Mouse (Mus musculus) gastrocnemius, adult 18-20 months (tissue): ENCODE data around the gene AI413582. TPM values are rescaled to one million over a fixed set of nuclear protein-coding genes. Genes with fewer than 3 reads are reported as not detected.

Experiments used
- DNase-seq: peaks from one replicate; pipeline ENCODE4 v3.0.0; 2021; ENCODE audit warnings: low spot score
- total RNA-seq, 2 experiments: library from RNA; stranded (reverse); gene quantifications; 2 replicates each; pipeline ENCODE4 v1.2.3; 2021

The AI413582 gene
- total RNA-seq, 2 experiments from 2014 or later = 2.8 to 4.0 TPM

GRCm38 (mm10) chr17:27556315-27557011 lies 9.1 kb downstream of the AI413582 start, which contains the start of gene Hmga1:
TSS of gene Hmga1 (plus strand) at chr17:27556497.
- DNase-seq = peak; percentile 77

GRCm38 (mm10) chr17:27555512-27556172 lies 9.9 kb downstream of the AI413582 start:
- peak; percentile 43 for DNase-seq

- no peak for DNase-seq
Observed at GRCm38 (mm10) chr17:27555075-27555511, 10.5 kb downstream of the AI413582 start.

GRCm38 (mm10) chr17:27554062-27554960 lies 11.2 kb downstream of the AI413582 start:
- DNase-seq = no peak

- DNase-seq = peak; percentile 66
Observed at GRCm38 (mm10) chr17:27552215-27553201, 13.0 kb downstream of the AI413582 start.

- DNase-seq = no peak
Observed at GRCm38 (mm10) chr17:27551393-27551940, 14.1 kb downstream of the AI413582 start.

- DNase-seq = no peak
Observed at GRCm38 (mm10) chr17:27549234-27549633, 16.3 kb downstream of the AI413582 start.

- DNase-seq = peak; percentile 60
Observed at GRCm38 (mm10) chr17:27547253-27547868, 18.2 kb downstream of the AI413582 start.

GRCm38 (mm10) chr17:27546574-27547085 lies 18.9 kb downstream of the AI413582 start:
- DNase-seq = no peak

- no peak for DNase-seq
Observed at GRCm38 (mm10) chr17:27545991-27546390, 19.6 kb downstream of the AI413582 start.

- DNase-seq = no peak
Observed at GRCm38 (mm10) chr17:27544551-27544950, 21.0 kb downstream of the AI413582 start.

- DNase-seq = no peak
Observed at GRCm38 (mm10) chr17:27541984-27542383, 23.6 kb downstream of the AI413582 start.

GRCm38 (mm10) chr17:27541261-27541660 lies 24.3 kb downstream of the AI413582 start:
- DNase-seq = no peak

GRCm38 (mm10) chr17:27534718-27535117 lies 30.8 kb downstream of the AI413582 start:
- DNase-seq = peak; percentile 90

- DNase-seq = no peak
Observed at GRCm38 (mm10) chr17:27533354-27533753, 32.2 kb downstream of the AI413582 start.

- no peak for DNase-seq
Observed at GRCm38 (mm10) chr17:27532095-27532494, 33.5 kb downstream of the AI413582 start.

GRCm38 (mm10) chr17:27528767-27529166 lies 36.8 kb downstream of the AI413582 start:
- DNase-seq = no peak

- DNase-seq = no peak
Observed at GRCm38 (mm10) chr17:27528030-27528429, 37.5 kb downstream of the AI413582 start.

- no peak for DNase-seq
Observed at GRCm38 (mm10) chr17:27527188-27527587, 38.4 kb downstream of the AI413582 start.

- no peak for DNase-seq
Observed at GRCm38 (mm10) chr17:27523121-27523520, 42.4 kb downstream of the AI413582 start.
